Mouse (Mus musculus) stomach, postnatal 0 days (tissue): ENCODE results near the gene Ppef1. TPM values are rescaled to one million over a fixed set of nuclear protein-coding genes. Genes with fewer than 3 reads are reported as not detected.

Experiments
- ATAC-seq: fragments of 200-750 bp; cut with Nextera tagmentation; 2 replicates; pipeline ENCODE4 v1.8.0; 2017; ENCODE audit not compliant: low FRiP score, low TSS enrichment
- DNase-seq: peaks from one replicate; pipeline ENCODE4 v3.0.0-alpha.2; 2016; ENCODE audit warnings: low spot score
- H3K27ac ChIP-seq: fragments of 300-500 bp; sonication (generic); replicated peaks from 2 replicates; pipeline ENCODE4 v1.5.1; 2014; ENCODE audit warnings: mild to moderate bottlenecking, control low read depth
- H3K27me3 ChIP-seq: fragments of 300-500 bp; sonication (generic); 2 replicates; pipeline ENCODE4 v1.6.1; 2014; ENCODE audit warnings: low read length; ENCODE audit not compliant: control insufficient read depth, insufficient read depth
- H3K36me3 ChIP-seq: fragments of 300-500 bp; sonication (generic); 2 replicates; pipeline ENCODE4 v1.6.1; 2014; ENCODE audit warnings: low read length, mixed read lengths; ENCODE audit not compliant: control insufficient read depth, insufficient read depth
- H3K4me1 ChIP-seq: fragments of 300-500 bp; sonication (generic); replicated peaks from 2 replicates; pipeline ENCODE4 v1.6.1; 2014; ENCODE audit warnings: antibody characterized with exemption; ENCODE audit not compliant: control insufficient read depth, insufficient read depth
- H3K4me2 ChIP-seq: fragments of 300-500 bp; sonication (generic); replicated peaks from 2 replicates; pipeline ENCODE4 v1.6.1; 2014; ENCODE audit warnings: low read depth, mild to moderate bottlenecking, control low read depth, moderate library complexity
- H3K4me3 ChIP-seq: fragments of 300-500 bp; sonication (generic); 2 replicates; pipeline ENCODE4 v1.5.1; 2014; ENCODE audit warnings: low read depth, low read length, control low read depth
- H3K9ac ChIP-seq: fragments of 300-500 bp; sonication (generic); 2 replicates; pipeline ENCODE4 v1.6.1; 2014; ENCODE audit warnings: mild to moderate bottlenecking, low read length, control low read depth, mixed read lengths
- H3K9me3 ChIP-seq: fragments of 300-500 bp; sonication (generic); 2 replicates; pipeline ENCODE4 v1.6.1; 2016; ENCODE audit warnings: low read length; ENCODE audit not compliant: control insufficient read depth
- CTCF ChIP-seq: IDR thresholded peaks from 2 replicates; pipeline ENCODE4 v1.5.1; 2016; ENCODE audit warnings: antibody characterized with exemption, low read depth, mild to moderate bottlenecking, moderate library complexity
- EP300 ChIP-seq: optimal IDR thresholded peaks from 2 replicates; pipeline ENCODE3; 2016; ENCODE audit warnings: antibody characterized with exemption
- WGBS: fragments of 180-500 bp; shearing (Covaris S2); extraction: QIAGEN DNeasy Blood & Tissue Kit; methylation state at CpG from one replicate; pipeline ENCODE4 v1.1.7; 2014; 5-methylcytosine and 5-hydroxymethylcytosine counted together
- polyA plus RNA-seq: library from polyadenylated mRNA; unstranded; fragments of >200 nt; fragmentation: Nextera tagmentation; extraction: Ambion mirVana; gene quantifications from 2 replicates; pipeline ENCODE4 v1.2.1, GENCODE M21; 2015

The Ppef1 gene
- polyA plus RNA-seq, 1 experiment from 2014 or later: 0.05 TPM

GRCm38 (mm10) chrX:160603316-160603715, 132.2 kb downstream of the Ppef1 start:
- WGBS: 82% methylated on average over 1 of the region's 2 CpGs
- Histone ChIP-seq H3K9me3 (no peaks in the 10 kb centered on the region), H3K27ac (no peak overlapping the region), H3K4me1 (no peaks in the 10 kb centered on the region), H3K4me2 (no peak overlapping the region), H3K36me3 (no peaks in the 10 kb centered on the region), H3K4me3 (no peak overlapping the region), H3K9ac (no peak overlapping the region), H3K27me3 (no peaks in the 10 kb centered on the region)
- DNase-seq (no peak), ATAC-seq (no peak)
- TF ChIP-seq EP300: no peak
- TF ChIP-seq CTCF: no peak

GRCm38 (mm10) chrX:160602770-160603169, 132.8 kb downstream of the Ppef1 start:
- H3K9me3 ChIP-seq: no peaks in the 10 kb centered on the region
- no peak overlapping the region for H3K4me2 ChIP-seq
- H3K4me3 ChIP-seq: no peak overlapping the region
- H3K9ac ChIP-seq: no peak overlapping the region
- H3K4me1 ChIP-seq: no peaks in the 10 kb centered on the region
- H3K36me3 ChIP-seq: no peaks in the 10 kb centered on the region
- peak; percentile 66; the same call in 1 of the 2 replicates for ATAC-seq
- no peak for DNase-seq
- no peaks in the 10 kb centered on the region for H3K27me3 ChIP-seq
- 44% methylated on average over 1 of the region's 1 CpGs for WGBS
- no peak overlapping the region for H3K27ac ChIP-seq
- no peak for TF ChIP-seq CTCF
- TF ChIP-seq EP300: no peak

- Histone ChIP-seq H3K27me3 (no peaks in the 10 kb centered on the region), H3K4me3 (no peak overlapping the region), H3K9me3 (no peaks in the 10 kb centered on the region), H3K36me3 (no peaks in the 10 kb centered on the region), H3K9ac (no peak overlapping the region), H3K27ac (no peak overlapping the region), H3K4me2 (no peak overlapping the region), H3K4me1 (no peaks in the 10 kb centered on the region)
- TF ChIP-seq EP300: no peak
- TF ChIP-seq CTCF: no peak
- 25% methylated on average over 3 of the region's 3 CpGs for WGBS
- DNase-seq (no peak), ATAC-seq (no peak)
These were observed 134.5 kb downstream of the Ppef1 start for GRCm38 (mm10) chrX:160601053-160601452.

- Histone ChIP-seq H3K36me3 (no peaks in the 10 kb centered on the region), H3K27ac (0 out of 2 replicates have a peak overlapping the region, but pooled peaks have one; percentile 8), H3K27me3 (no peaks in the 10 kb centered on the region), H3K9me3 (no peaks in the 10 kb centered on the region), H3K4me3 (no peak overlapping the region), H3K9ac (no peak overlapping the region), H3K4me2 (no peak overlapping the region), H3K4me1 (no peaks in the 10 kb centered on the region)
- no peak for TF ChIP-seq CTCF
- no peak for TF ChIP-seq EP300
- ATAC-seq (peak; percentile 43), DNase-seq (no peak)
- WGBS: 47% methylated on average over 3 of the region's 3 CpGs
These were observed 136.8 kb downstream of the Ppef1 start for GRCm38 (mm10) chrX:160598562-160599458.

GRCm38 (mm10) chrX:160598055-160598454, 137.5 kb downstream of the Ppef1 start:
- DNase-seq (no peak), ATAC-seq (no peak)
- Histone ChIP-seq H3K4me3 (no peak overlapping the region), H3K9me3 (no peaks in the 10 kb centered on the region), H3K27ac (no peak overlapping the region), H3K27me3 (no peaks in the 10 kb centered on the region), H3K9ac (no peak overlapping the region), H3K36me3 (no peaks in the 10 kb centered on the region), H3K4me2 (no peak overlapping the region), H3K4me1 (no peaks in the 10 kb centered on the region)
- TF ChIP-seq EP300 (no peak), CTCF (no peak)
- WGBS: 57% methylated on average over 2 of the region's 2 CpGs

GRCm38 (mm10) chrX:160592933-160593332, 142.6 kb downstream of the Ppef1 start:
- no peak for TF ChIP-seq CTCF
- no peak for TF ChIP-seq EP300
- Histone ChIP-seq H3K9me3 (no peaks in the 10 kb centered on the region), H3K27ac (no peak overlapping the region), H3K27me3 (no peaks in the 10 kb centered on the region), H3K36me3 (no peaks in the 10 kb centered on the region), H3K4me1 (no peaks in the 10 kb centered on the region), H3K4me3 (no peak overlapping the region), H3K9ac (no peak overlapping the region), H3K4me2 (no peak overlapping the region)
- 74% methylated on average over 6 of the region's 6 CpGs for WGBS
- ATAC-seq (no peak), DNase-seq (no peak)
